Mouse (Mus musculus): ENCODE results near the gene Pigk. TPM values are rescaled to one million over a fixed set of nuclear protein-coding genes. Genes with fewer than 3 reads are reported as not detected.

The Pigk gene
- polyA plus RNA-seq, 1 experiment from 2014 or later, result 41.0 TPM

- H3K27me3 ChIP-seq (replicated peaks), result peaks cover 31% of the 10 kb centered on the region
- WGBS, result 1% methylated on average over 17 of the region's 17 CpGs
- no peaks in the 10 kb centered on the region for H3K9me3 ChIP-seq
- no peaks in the 10 kb centered on the region for H3K36me3 ChIP-seq
- H3K4me1 ChIP-seq, result peaks cover 15% of the 10 kb centered on the region
- H3K4me2 ChIP-seq, result peak within 1 kb of the TSS; percentile 78
- ATAC-seq (ENCODE audit: insufficient read depth, low FRiP score, low read depth), result no peak
- no peak within 1 kb of the TSS for H3K27ac ChIP-seq
- H3K9ac ChIP-seq, result no peak within 1 kb of the TSS
- H3K4me3 ChIP-seq (replicated peaks), result peak within 1 kb of the TSS; percentile 40
Observed at GRCm38 (mm10) chr3:152981988-152982387, 268.1 kb downstream of the Pigk start, which contains the start of gene St6galnac5. TSS of gene St6galnac5 (minus strand) at chr3:152982246.

- H3K4me3 ChIP-seq (replicated peaks), result no peak overlapping the region
- H3K9ac ChIP-seq, result no peak overlapping the region
- 55% methylated on average over 2 of the region's 2 CpGs for WGBS
- H3K9me3 ChIP-seq, result no peaks in the 10 kb centered on the region
- H3K4me2 ChIP-seq, result no peak overlapping the region
- H3K4me1 ChIP-seq, result no peaks in the 10 kb centered on the region
- no peak for ATAC-seq (ENCODE audit: insufficient read depth, low FRiP score, low read depth)
- no peaks in the 10 kb centered on the region for H3K27me3 ChIP-seq (replicated peaks)
- no peaks in the 10 kb centered on the region for H3K36me3 ChIP-seq
- H3K27ac ChIP-seq, result no peak overlapping the region
Observed at GRCm38 (mm10) chr3:152990787-152991186, 276.9 kb downstream of the Pigk start.

GRCm38 (mm10) chr3:152993608-152994007, 279.7 kb downstream of the Pigk start:
- no peaks in the 10 kb centered on the region for H3K36me3 ChIP-seq
- ATAC-seq (ENCODE audit: insufficient read depth, low FRiP score, low read depth), result no peak
- no peak overlapping the region for H3K4me2 ChIP-seq
- no peaks in the 10 kb centered on the region for H3K9me3 ChIP-seq
- WGBS, result 55% methylated on average over 5 of the region's 5 CpGs
- no peaks in the 10 kb centered on the region for H3K27me3 ChIP-seq (replicated peaks)
- no peak overlapping the region for H3K9ac ChIP-seq
- no peak overlapping the region for H3K27ac ChIP-seq
- H3K4me1 ChIP-seq, result no peaks in the 10 kb centered on the region
- no peak overlapping the region for H3K4me3 ChIP-seq (replicated peaks)

GRCm38 (mm10) chr3:152998106-152998505, 284.2 kb downstream of the Pigk start:
- H3K27ac ChIP-seq, result no peak overlapping the region
- no peaks in the 10 kb centered on the region for H3K27me3 ChIP-seq (replicated peaks)
- WGBS, result 39% methylated on average over 5 of the region's 5 CpGs
- H3K9me3 ChIP-seq, result no peaks in the 10 kb centered on the region
- H3K4me2 ChIP-seq, result no peak overlapping the region
- no peak for ATAC-seq (ENCODE audit: insufficient read depth, low FRiP score, low read depth)
- no peak overlapping the region for H3K9ac ChIP-seq
- H3K4me1 ChIP-seq, result no peaks in the 10 kb centered on the region
- no peaks in the 10 kb centered on the region for H3K36me3 ChIP-seq
- H3K4me3 ChIP-seq (replicated peaks), result no peak overlapping the region

GRCm38 (mm10) chr3:152998901-152999300, 285.0 kb downstream of the Pigk start:
- no peak overlapping the region for H3K4me3 ChIP-seq (replicated peaks)
- no peaks in the 10 kb centered on the region for H3K4me1 ChIP-seq
- H3K36me3 ChIP-seq, result no peaks in the 10 kb centered on the region
- no peak overlapping the region for H3K9ac ChIP-seq
- H3K27ac ChIP-seq, result no peak overlapping the region
- H3K9me3 ChIP-seq, result no peaks in the 10 kb centered on the region
- ATAC-seq (ENCODE audit: insufficient read depth, low FRiP score, low read depth), result no peak
- no peak overlapping the region for H3K4me2 ChIP-seq
- no peaks in the 10 kb centered on the region for H3K27me3 ChIP-seq (replicated peaks)
- WGBS, result 69% methylated on average over 5 of the region's 5 CpGs

- H3K27me3 ChIP-seq (replicated peaks), result no peaks in the 10 kb centered on the region
- H3K36me3 ChIP-seq, result no peaks in the 10 kb centered on the region
- H3K4me1 ChIP-seq, result no peaks in the 10 kb centered on the region
- no peak overlapping the region for H3K4me2 ChIP-seq
- no peak for ATAC-seq (ENCODE audit: insufficient read depth, low FRiP score, low read depth)
- no peaks in the 10 kb centered on the region for H3K9me3 ChIP-seq
- 87% methylated on average over 6 of the region's 6 CpGs for WGBS
- no peak overlapping the region for H3K27ac ChIP-seq
- H3K4me3 ChIP-seq (replicated peaks), result no peak overlapping the region
- no peak overlapping the region for H3K9ac ChIP-seq
Observed at GRCm38 (mm10) chr3:153006893-153007292, 293.0 kb downstream of the Pigk start.

GRCm38 (mm10) chr3:153016355-153016754, 302.5 kb downstream of the Pigk start:
- no peak for ATAC-seq (ENCODE audit: insufficient read depth, low FRiP score, low read depth)
- WGBS, result 56% methylated on average over 8 of the region's 8 CpGs
- H3K27ac ChIP-seq, result no peak overlapping the region
- no peak overlapping the region for H3K4me3 ChIP-seq (replicated peaks)
- no peak overlapping the region for H3K9ac ChIP-seq
- H3K4me2 ChIP-seq, result no peak overlapping the region
- no peaks in the 10 kb centered on the region for H3K36me3 ChIP-seq
- peaks cover 3% of the 10 kb centered on the region; the same call in 1 of the 2 replicates for H3K4me1 ChIP-seq
- H3K9me3 ChIP-seq, result no peaks in the 10 kb centered on the region
- H3K27me3 ChIP-seq (replicated peaks), result no peaks in the 10 kb centered on the region

GRCm38 (mm10) chr3:153018051-153018450, 304.2 kb downstream of the Pigk start:
- Histone ChIP-seq H3K27me3 (replicated peaks) (no peaks in the 10 kb centered on the region), H3K9ac (no peak overlapping the region), H3K4me2 (no peak overlapping the region), H3K36me3 (no peaks in the 10 kb centered on the region), H3K9me3 (no peaks in the 10 kb centered on the region), H3K27ac (no peak overlapping the region), H3K4me3 (replicated peaks) (no peak overlapping the region), H3K4me1 (peaks cover 3% of the 10 kb centered on the region; the same call in 1 of the 2 replicates)
- WGBS, result 59% methylated on average over 10 of the region's 10 CpGs
- no peak for ATAC-seq (ENCODE audit: insufficient read depth, low FRiP score, low read depth)

- H3K4me3 ChIP-seq (replicated peaks), result no peak overlapping the region
- WGBS, result 83% methylated on average over 11 of the region's 11 CpGs
- H3K27me3 ChIP-seq (replicated peaks), result no peaks in the 10 kb centered on the region
- ATAC-seq (ENCODE audit: insufficient read depth, low FRiP score, low read depth), result no peak
- H3K36me3 ChIP-seq, result no peaks in the 10 kb centered on the region
- H3K9me3 ChIP-seq, result no peaks in the 10 kb centered on the region
- H3K4me2 ChIP-seq, result no peak overlapping the region
- no peak overlapping the region for H3K27ac ChIP-seq
- no peaks in the 10 kb centered on the region for H3K4me1 ChIP-seq
- H3K9ac ChIP-seq, result no peak overlapping the region
Observed at GRCm38 (mm10) chr3:153024016-153024415, 310.1 kb downstream of the Pigk start.

Other genes with a start within 250 kb of the Pigk start
- gene Ak5, start 45.7 kb upstream of the Pigk start, polyA plus RNA-seq (2015; fragmentation: Nextera tagmentation; extraction: Ambion mirVana), result 2.6 and 3.1 TPM in 2 replicates

All from stomach, embryonic 15.5 days (tissue).